Mouse (Mus musculus) spleen, adult 18-20 months (tissue): Measurements from ENCODE around the gene Mindy3.

Experiments
- DNase-seq, 2 experiments: peaks; one replicate each; pipeline ENCODE4 v3.0.0; 2022; ENCODE audit warnings: mixed read lengths in 2 of 2

Mindy3 gene

GRCm38 (mm10) chr2:12300449-12301228 is 118.6 kb downstream of the Mindy3 start:
- DNase-seq, result no peak

GRCm38 (mm10) chr2:12297287-12297686 is 122.0 kb downstream of the Mindy3 start:
- DNase-seq, result no peak
